8 mouse cellular contexts compared by ENCODE assay signal in the genomic region with DNA sequence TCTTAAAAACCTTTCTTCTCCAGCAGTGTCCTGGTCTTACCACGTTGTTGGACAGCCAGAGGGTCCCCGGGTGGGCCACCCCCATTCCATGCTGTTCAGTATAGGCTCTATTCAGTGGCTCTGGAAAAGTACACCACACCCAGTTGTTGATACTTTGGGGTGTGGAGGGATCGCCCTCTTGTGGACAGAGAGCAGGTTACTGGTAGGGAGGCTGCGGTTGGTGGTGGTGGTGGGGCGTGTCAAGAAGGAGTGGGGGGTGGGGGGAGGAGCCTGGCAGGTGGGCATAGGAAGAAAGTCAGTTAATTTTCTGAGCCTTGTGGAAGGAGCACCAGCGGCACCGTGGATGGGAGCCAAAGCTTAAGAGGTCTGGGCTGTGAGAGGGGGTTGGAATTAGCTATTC. TPM values are rescaled to one million over a fixed set of nuclear protein-coding genes. Genes with fewer than 3 reads are reported as not detected.
DNase-seq lines count a peak whose midpoint lies in the region; ATAC-seq lines count a peak whose summit lies in the region.

No protein-coding gene starts in this region.

- no peaks in the 10 kb centered on the region; the same call in 1 of the 2 replicates for H3K27me3 ChIP-seq in limb, embryonic 11.5 days (ENCODE audit: control insufficient read depth, insufficient read depth, low read length)
- no peaks in the 10 kb centered on the region for H3K27me3 ChIP-seq in midbrain, embryonic 14.5 days (ENCODE audit: control insufficient read depth, insufficient read depth, low read length)

- no peak overlapping the region for H3K27ac ChIP-seq in limb, embryonic 11.5 days (replicated peaks; ENCODE audit: low read depth, low read length)
- H3K27ac ChIP-seq in midbrain, embryonic 14.5 days (replicated peaks; ENCODE audit: low read depth, low read length): no peak overlapping the region

- H3K4me2 ChIP-seq in limb, embryonic 11.5 days (ENCODE audit: low read depth, severe bottlenecking): no peak overlapping the region
- H3K4me2 ChIP-seq in midbrain, embryonic 14.5 days (ENCODE audit: low read length): no peak overlapping the region

- no peaks in the 10 kb centered on the region for H3K4me1 ChIP-seq in limb, embryonic 11.5 days (ENCODE audit: control insufficient read depth, insufficient read depth, low read length)
- peaks cover 7% of the 10 kb centered on the region for H3K4me1 ChIP-seq in midbrain, embryonic 14.5 days (ENCODE audit: control insufficient read depth, insufficient read depth, low read length)

- H3K4me3 ChIP-seq in limb, embryonic 11.5 days (ENCODE audit: low read depth, low read length): no peak overlapping the region
- no peak overlapping the region for H3K4me3 ChIP-seq in midbrain, embryonic 14.5 days (replicated peaks; ENCODE audit: low read depth, low read length)

- H3K9ac ChIP-seq in limb, embryonic 11.5 days (ENCODE audit: low read length): no peak overlapping the region
- H3K9ac ChIP-seq in midbrain, embryonic 14.5 days (replicated peaks; ENCODE audit: low read length): no peak overlapping the region

- DNase-seq in urinary bladder, adult 2 months (ENCODE audit: low spot score): peak; percentile 57
- no peak for DNase-seq in urinary bladder, postnatal 10 days (ENCODE audit: low spot score)
- DNase-seq in embryo, embryonic 9.5 days (ENCODE audit: extremely low spot score): peak; percentile 64
- peak; percentile 98 for DNase-seq in heart, adult 11 months
- peak; percentile 72 for DNase-seq in kidney, adult 18-20 months
- DNase-seq in limb, embryonic 11.5 days (ENCODE audit: low spot score): peak; percentile 77
- DNase-seq in midbrain, embryonic 14.5 days: peak; percentile 66
- DNase-seq in spleen, postnatal 14 days (ENCODE audit: low spot score in 2 of 2): peak; percentile 40 to 62

- H3K36me3 ChIP-seq in limb, embryonic 11.5 days (ENCODE audit: control insufficient read depth, insufficient read depth, low read length): no peaks in the 10 kb centered on the region
- no peaks in the 10 kb centered on the region for H3K36me3 ChIP-seq in midbrain, embryonic 14.5 days (ENCODE audit: control insufficient read depth, insufficient read depth, low read length)

- peak; percentile 26; the same call in 1 of the 2 replicates for ATAC-seq in limb, embryonic 11.5 days (ENCODE audit: insufficient number of reproducible peaks, low FRiP score, low TSS enrichment, low read depth)
- no peak for ATAC-seq in midbrain, embryonic 14.5 days (ENCODE audit: low FRiP score, low TSS enrichment)

- WGBS in limb, embryonic 11.5 days: 6% methylated on average over 7 of the region's 7 CpGs
- 7% methylated on average over 7 of the region's 7 CpGs for WGBS in midbrain, embryonic 14.5 days

- no peaks in the 10 kb centered on the region for H3K9me3 ChIP-seq in limb, embryonic 11.5 days (ENCODE audit: control insufficient read depth, low read length)
- no peaks in the 10 kb centered on the region; the same call in 1 of the 2 replicates for H3K9me3 ChIP-seq in midbrain, embryonic 14.5 days (ENCODE audit: control insufficient read depth, low read length)

RNA-seq across cellular contexts. Expression of gene S100a6, which starts 2.7 kb away (rescaled TPM):
- polyA plus RNA-seq in urinary bladder, adult 2 months (2012; rRNA removed): 3,944 and 6,594 TPM in 2 replicates
- polyA plus RNA-seq in limb, embryonic 11.5 days (2014; fragmentation: Nextera tagmentation; extraction: Ambion mirVana): 14.5 and 17.5 TPM in 2 replicates
- polyA plus RNA-seq in midbrain, embryonic 14.5 days (2014; fragmentation: Nextera tagmentation; extraction: Ambion mirVana): 4.6 and 32.0 TPM in 2 replicates

RNA-seq across cellular contexts. Expression of gene S100a5, which starts 7.1 kb away (rescaled TPM):
- 9.8 and 10.2 TPM in 2 replicates for polyA plus RNA-seq in urinary bladder, adult 2 months (2012; rRNA removed)
- polyA plus RNA-seq in limb, embryonic 11.5 days (2014; fragmentation: Nextera tagmentation; extraction: Ambion mirVana): not detected in 2 replicates
- not detected in 2 replicates for polyA plus RNA-seq in midbrain, embryonic 14.5 days (2014; fragmentation: Nextera tagmentation; extraction: Ambion mirVana)

RNA-seq across cellular contexts. Expression of gene S100a4, which starts 11.8 kb away (rescaled TPM):
- 263 and 329 TPM in 2 replicates for polyA plus RNA-seq in urinary bladder, adult 2 months (2012; rRNA removed)
- polyA plus RNA-seq in limb, embryonic 11.5 days (2014; fragmentation: Nextera tagmentation; extraction: Ambion mirVana): 0.72 and 1.0 TPM in 2 replicates
- polyA plus RNA-seq in midbrain, embryonic 14.5 days (2014; fragmentation: Nextera tagmentation; extraction: Ambion mirVana): 1.5 TPM in 1 of 2 replicates, not detected in the other

RNA-seq across cellular contexts. Expression of gene Gm42674, which starts 13.7 kb away (rescaled TPM):
- polyA plus RNA-seq in urinary bladder, adult 2 months (2012; rRNA removed): 0.41 and 0.81 TPM in 2 replicates
- not detected in 2 replicates for polyA plus RNA-seq in limb, embryonic 11.5 days (2014; fragmentation: Nextera tagmentation; extraction: Ambion mirVana)
- not detected in 2 replicates for polyA plus RNA-seq in midbrain, embryonic 14.5 days (2014; fragmentation: Nextera tagmentation; extraction: Ambion mirVana)

RNA-seq across cellular contexts. Expression of gene S100a2, which starts 25.4 kb away (rescaled TPM):
- not detected in 2 replicates for polyA plus RNA-seq in urinary bladder, adult 2 months (2012; rRNA removed)
- polyA plus RNA-seq in limb, embryonic 11.5 days (2014; fragmentation: Nextera tagmentation; extraction: Ambion mirVana): not detected in 2 replicates
- polyA plus RNA-seq in midbrain, embryonic 14.5 days (2014; fragmentation: Nextera tagmentation; extraction: Ambion mirVana): not detected in 2 replicates

Comparison
In these comparisons a context has a peak if more than half of its experiments do, and no peak if none do; other contexts are left out.
1. RNA of gene S100a6, which starts 2.7 kb away (polyA plus RNA-seq): 3,944 to 6,594 TPM in urinary bladder, adult 2 months; 4.6 to 32.0 TPM in midbrain, embryonic 14.5 days and 14.5 to 17.5 TPM in limb, embryonic 11.5 days; every median in the first group is over 100 times any median in the second.
2. RNA of gene S100a5, which starts 7.1 kb away (polyA plus RNA-seq): 9.8 to 10.2 TPM in urinary bladder, adult 2 months; not detected in limb, embryonic 11.5 days and not detected in midbrain, embryonic 14.5 days; every median in the first group is over 10 times any median in the second.
3. RNA of gene S100a4, which starts 11.8 kb away (polyA plus RNA-seq): 263 to 329 TPM in urinary bladder, adult 2 months; 1.5 TPM in midbrain, embryonic 14.5 days and 0.72 to 1.0 TPM in limb, embryonic 11.5 days; every median in the first group is over 100 times any median in the second.